Mouse (Mus musculus) left cerebral cortex, adult 8-10 months (tissue): Measurements from ENCODE around the gene Maoa. TPM values are rescaled to one million over a fixed set of nuclear protein-coding genes. Genes with fewer than 3 reads are reported as not detected.

Experiments used
- DNase-seq, 2 experiments: peaks; one replicate each; pipeline ENCODE4 v3.0.0; 2022; ENCODE audit warnings: low spot score in 2 of 2
- total RNA-seq, 4 experiments: library from RNA; stranded (reverse); gene quantifications; 2 replicates each; pipeline ENCODE4 v1.2.4; 2022

The Maoa gene
- 10 to 100 TPM; 19.7 to 25.8 (median 22.2) TPM for total RNA-seq

- peak; percentile 52 to 83 for DNase-seq
Measured at GRCm38 (mm10) chrX:16619034-16619929, at the start of gene Maoa. TSS of gene Maoa (plus strand) at chrX:16619698.

GRCm38 (mm10) chrX:16618225-16619033 is 1.1 kb upstream of the Maoa start:
- DNase-seq, result peak; percentile 81 to 87

GRCm38 (mm10) chrX:16656511-16656910 is 37.0 kb downstream of the Maoa start:
- DNase-seq, result no peak

- DNase-seq, result no peak
Measured at GRCm38 (mm10) chrX:16706094-16706493, 86.6 kb downstream of the Maoa start.

GRCm38 (mm10) chrX:16714033-16714432 is 94.5 kb downstream of the Maoa start:
- no peak for DNase-seq

Other genes with a start within 250 kb of the Maoa start
- gene Cypt1, start 96.8 kb upstream of the Maoa start, total RNA-seq, result not detected
- 10 to 100 TPM; 18.4 to 23.0 (median 18.7) TPM for gene Maob, start 197.7 kb downstream of the Maoa start, total RNA-seq